ENCODE assay signal across 17 mouse cellular contexts in the genomic region with DNA sequence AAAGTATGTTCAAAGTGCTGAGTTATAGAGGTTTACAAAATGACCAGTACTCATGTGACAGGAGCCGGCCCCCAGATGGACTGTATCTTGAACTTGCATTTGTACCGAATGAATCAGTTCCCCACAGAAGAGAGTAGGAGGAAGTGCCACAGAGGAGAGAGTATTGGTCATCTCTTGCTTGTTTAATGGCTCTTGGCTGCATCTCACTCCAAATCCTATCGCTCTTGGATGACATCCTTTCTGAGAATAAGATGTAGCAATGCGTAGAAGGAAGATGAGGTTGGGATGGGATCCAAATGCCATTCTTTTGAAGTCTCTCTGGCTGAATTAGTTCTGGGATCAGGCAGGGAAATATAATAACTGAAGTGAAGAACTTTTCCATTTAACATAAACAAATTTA. TPM values are rescaled to one million over a fixed set of nuclear protein-coding genes. Genes with fewer than 3 reads are reported as not detected.
DNase-seq lines count a peak whose midpoint lies in the region; ATAC-seq and TF ChIP-seq lines count a peak whose summit lies in the region.
"Had no signal": no experiment of that assay in that cellular context is flagged by ENCODE, and none has a peak within 500 bp of the region (broad histone marks: within the 10 kb centered on the region; RNA-seq: fewer than 3 reads in every experiment).

No protein-coding gene starts in this region.

- H3K9me3 ChIP-seq in embryonic facial prominence, embryonic 14.5 days (ENCODE audit: control insufficient read depth, low read length): no peaks in the 10 kb centered on the region
- no peaks in the 10 kb centered on the region for H3K9me3 ChIP-seq in embryonic facial prominence, embryonic 10.5 days
- no peaks in the 10 kb centered on the region for H3K9me3 ChIP-seq in lung, embryonic 14.5 days (ENCODE audit: low read depth, low read length)
- no peaks in the 10 kb centered on the region for H3K9me3 ChIP-seq in hindbrain, embryonic 13.5 days
- H3K9me3 ChIP-seq: hindbrain, embryonic 10.5 days had no signal

- H3K79me2 ChIP-seq in myocyte (ENCODE audit: control insufficient read depth, insufficient read depth): no peaks in the 10 kb centered on the region

- no peaks in the 10 kb centered on the region for H3K4me1 ChIP-seq in embryonic facial prominence, embryonic 14.5 days (ENCODE audit: control insufficient read depth, insufficient read depth, low read length)
- 0 out of 2 replicates have a peak, but pooled peaks cover 3% of the 10 kb centered on the region for H3K4me1 ChIP-seq in embryonic facial prominence, embryonic 10.5 days
- peaks cover 4% of the 10 kb centered on the region; the same call in 1 of the 2 replicates for H3K4me1 ChIP-seq in lung, embryonic 14.5 days (ENCODE audit: insufficient read depth)
- no peaks in the 10 kb centered on the region for H3K4me1 ChIP-seq in hindbrain, embryonic 13.5 days (replicated peaks)

- H3K27me3 ChIP-seq in embryonic facial prominence, embryonic 14.5 days (replicated peaks; ENCODE audit: control insufficient read depth, insufficient read depth, low read length): no peaks in the 10 kb centered on the region
- no peaks in the 10 kb centered on the region for H3K27me3 ChIP-seq in embryonic facial prominence, embryonic 10.5 days (replicated peaks; ENCODE audit: low read depth, poor library complexity, severe bottlenecking)
- H3K27me3 ChIP-seq in lung, embryonic 14.5 days (ENCODE audit: insufficient read depth, low read length): no peaks in the 10 kb centered on the region
- no peaks in the 10 kb centered on the region for H3K27me3 ChIP-seq in myocyte (ENCODE audit: control insufficient read depth, insufficient read depth, insufficient read length)
- H3K27me3 ChIP-seq in hindbrain, embryonic 13.5 days: no peaks in the 10 kb centered on the region
- H3K27me3 ChIP-seq: CH12.LX had no signal

- no peak overlapping the region for H3K4me2 ChIP-seq in embryonic facial prominence, embryonic 14.5 days (ENCODE audit: low read depth, low read length)
- H3K4me2 ChIP-seq in lung, embryonic 14.5 days: no peak overlapping the region
- H3K4me2 ChIP-seq in myocyte (ENCODE audit: low read depth): peak overlapping the region; percentile 64
- no peak overlapping the region for H3K4me2 ChIP-seq in hindbrain, embryonic 13.5 days

- WGBS in embryonic facial prominence, embryonic 14.5 days: 68% methylated on average over 4 of the region's 4 CpGs
- WGBS in embryonic facial prominence, embryonic 10.5 days: 89% methylated on average over 4 of the region's 4 CpGs
- WGBS in lung, embryonic 14.5 days: 40% methylated on average over 4 of the region's 4 CpGs
- WGBS in hindbrain, embryonic 13.5 days: 90% methylated on average over 4 of the region's 4 CpGs

- no peak for ATAC-seq in embryonic facial prominence, embryonic 14.5 days (ENCODE audit: low read depth)
- peak; percentile 60 for ATAC-seq in lung, embryonic 14.5 days (ENCODE audit: insufficient read depth)
- ATAC-seq in hindbrain, embryonic 13.5 days (ENCODE audit: low FRiP score): no peak
- ATAC-seq: forebrain, embryonic 14.5 days; midbrain, embryonic 16.5 days had no signal

- H3K4me3 ChIP-seq in embryonic facial prominence, embryonic 14.5 days (ENCODE audit: low read depth, low read length): no peak overlapping the region
- H3K4me3 ChIP-seq in embryonic facial prominence, embryonic 10.5 days: no peak overlapping the region
- no peak overlapping the region for H3K4me3 ChIP-seq in lung, embryonic 14.5 days (ENCODE audit: low read depth, low read length)
- H3K4me3 ChIP-seq in myocyte: no peak overlapping the region
- H3K4me3 ChIP-seq in hindbrain, embryonic 13.5 days: no peak overlapping the region
- H3K4me3 ChIP-seq: hindbrain, embryonic 10.5 days had no signal

- peak; percentile 41 for DNase-seq in embryonic facial prominence, embryonic 14.5 days (ENCODE audit: low spot score)
- no peak for DNase-seq in embryonic facial prominence, embryonic 10.5 days (ENCODE audit: low spot score)
- peak; percentile 82 for DNase-seq in lung, embryonic 14.5 days
- DNase-seq in lung, postnatal 14 days: no peak
- DNase-seq in Muller cell, postnatal 12 days (ENCODE audit: inconsistent ontology term): peak; percentile 85
- no peak for DNase-seq in spleen, postnatal 14 days (ENCODE audit: low spot score in 2 of 2)
- DNase-seq: adrenal gland, adult 2 months; cerebellum, adult 8-10 months; gastrocnemius, postnatal 36 days; liver; right cerebral cortex, postnatal 14 days had no signal

- no peak for TF ChIP-seq POLR2A in myocyte (IDR thresholded peaks at IDR 0.05; ENCODE audit: insufficient read length, low read depth)

- TF ChIP-seq CTCF in lung, embryonic 14.5 days (IDR thresholded peaks at IDR 0.05; ENCODE audit: low read depth): no peak

- no peaks in the 10 kb centered on the region for H3K36me3 ChIP-seq in embryonic facial prominence, embryonic 14.5 days (ENCODE audit: control insufficient read depth, insufficient read depth, low read length)
- no peaks in the 10 kb centered on the region for H3K36me3 ChIP-seq in embryonic facial prominence, embryonic 10.5 days (replicated peaks)
- no peaks in the 10 kb centered on the region for H3K36me3 ChIP-seq in lung, embryonic 14.5 days (ENCODE audit: insufficient read depth)
- no peaks in the 10 kb centered on the region for H3K36me3 ChIP-seq in myocyte (ENCODE audit: control insufficient read depth, insufficient read depth)
- H3K36me3 ChIP-seq in hindbrain, embryonic 13.5 days: no peaks in the 10 kb centered on the region
- H3K36me3 ChIP-seq: hindbrain, embryonic 10.5 days had no signal

- H3K27ac ChIP-seq in embryonic facial prominence, embryonic 14.5 days (replicated peaks; ENCODE audit: low read depth, low read length): no peak overlapping the region
- no peak overlapping the region for H3K27ac ChIP-seq in embryonic facial prominence, embryonic 10.5 days (replicated peaks)
- no peak overlapping the region for H3K27ac ChIP-seq in lung, embryonic 14.5 days (ENCODE audit: low read depth)
- no peak overlapping the region for H3K27ac ChIP-seq in hindbrain, embryonic 13.5 days
- H3K27ac ChIP-seq: hindbrain, embryonic 10.5 days had no signal

- H3K9ac ChIP-seq in embryonic facial prominence, embryonic 14.5 days (ENCODE audit: low read depth, low read length): no peak overlapping the region
- H3K9ac ChIP-seq in lung, embryonic 14.5 days: no peak overlapping the region
- no peak overlapping the region for H3K9ac ChIP-seq in hindbrain, embryonic 13.5 days

- no peak overlapping the region for H3ac ChIP-seq in myocyte (ENCODE audit: control insufficient read depth, insufficient read length)

TF ChIP-seq in myocyte, 11 proteins besides CTCF, POLR2A, EP300 and RAD21:
- TF ChIP-seq POLR2AphosphoS2 (IDR thresholded peaks at IDR 0.05; ENCODE audit: insufficient read length, low read depth): no peak
- no peak for TF ChIP-seq MAX (IDR thresholded peaks at IDR 0.05; ENCODE audit: low read depth)
- no peak for TF ChIP-seq TCF3 (IDR thresholded peaks at IDR 0.05; ENCODE audit: insufficient read length, low read depth)
- peak; percentile 71; the same call in 1 of the 2 replicates for TF ChIP-seq CEBPB (IDR thresholded peaks at IDR 0.05; ENCODE audit: insufficient read depth, poor library complexity, severe bottlenecking)
- peak; percentile 16 for TF ChIP-seq USF1 (IDR thresholded peaks at IDR 0.05; ENCODE audit: low read depth)
- no peak for TF ChIP-seq TCF12 (IDR thresholded peaks at IDR 0.05; ENCODE audit: insufficient read depth, poor library complexity, severe bottlenecking)

RNA-seq across cellular contexts. Expression of a gene that starts 55.2 kb away (rescaled TPM):
- polyA plus RNA-seq in embryonic facial prominence, embryonic 14.5 days (2014; fragmentation: Nextera tagmentation; extraction: Ambion mirVana): 23.1 and 26.0 TPM in 2 replicates
- 2.6 and 4.5 TPM in 2 replicates for polyA plus RNA-seq in embryonic facial prominence, embryonic 10.5 days (2016; fragmentation: Nextera tagmentation; extraction: Ambion mirVana)
- polyA plus RNA-seq in lung, embryonic 14.5 days (2014; fragmentation: Nextera tagmentation; extraction: Ambion mirVana): 26.8 and 28.7 TPM in 2 replicates
- 2.2 TPM for polyA plus RNA-seq in myocyte (2012; fragmentation: generic; extraction: Trizol)
- 5.8 and 6.0 TPM in 2 replicates for polyA plus RNA-seq in hindbrain, embryonic 13.5 days (2015; fragmentation: Nextera tagmentation; extraction: Ambion mirVana)

Comparison
In these comparisons a context has a peak if more than half of its experiments do, and no peak if none do; other contexts are left out.
1. DNase-seq: peak in embryonic facial prominence, embryonic 14.5 days (single experiment), lung, embryonic 14.5 days (single experiment) and Muller cell, postnatal 12 days (single experiment); none in embryonic facial prominence, embryonic 10.5 days (single experiment), lung, postnatal 14 days (single experiment) and spleen, postnatal 14 days (0 of 2).